Mouse (Mus musculus): ENCODE measurements around the gene Stk17b. TPM values are rescaled to one million over a fixed set of nuclear protein-coding genes. Genes with fewer than 3 reads are reported as not detected.
"Not testable (repeated sequence)": the region's sequence is repeated elsewhere in the genome, so short reads cannot be mapped to it uniquely, and the experiment has no call there.

Stk17b gene
- polyA plus RNA-seq, 1 experiment from 2014 or later = 15.0 TPM

GRCm38 (mm10) chr1:53775036-53775435 is 10.0 kb downstream of the Stk17b start:
- no peaks in the 10 kb centered on the region for H3K4me1 ChIP-seq (replicated peaks; ENCODE audit: control insufficient read depth, insufficient read depth, low read length)
- DNase-seq (ENCODE audit: low spot score) (no peak), ATAC-seq (replicated peaks; ENCODE audit: low FRiP score) (no peak)
- H3K27ac ChIP-seq (ENCODE audit: low read depth, low read length) = no peak overlapping the region
- WGBS = 76% methylated on average over 6 of the region's 6 CpGs
- no peak overlapping the region for H3K4me2 ChIP-seq
- no peak overlapping the region for H3K4me3 ChIP-seq (ENCODE audit: low read depth, low read length)
- no peaks in the 10 kb centered on the region for H3K36me3 ChIP-seq (ENCODE audit: control insufficient read depth, insufficient read depth, low read length)
- no peak overlapping the region for H3K9ac ChIP-seq (ENCODE audit: low read depth, low read length)
- no peaks in the 10 kb centered on the region for H3K27me3 ChIP-seq (replicated peaks; ENCODE audit: control insufficient read depth, insufficient read depth, low read length)
- no peaks in the 10 kb centered on the region for H3K9me3 ChIP-seq (ENCODE audit: control insufficient read depth, low read length)

- no peak for DNase-seq (ENCODE audit: low spot score)
- no peaks in the 10 kb centered on the region for H3K4me1 ChIP-seq (replicated peaks; ENCODE audit: control insufficient read depth, insufficient read depth, low read length)
Measured at GRCm38 (mm10) chr1:53774571-53774970, 10.5 kb downstream of the Stk17b start.

GRCm38 (mm10) chr1:53773994-53774393 is 11.0 kb downstream of the Stk17b start:
- Histone ChIP-seq H3K9me3 (ENCODE audit: control insufficient read depth, low read length) (no peaks in the 10 kb centered on the region), H3K4me1 (replicated peaks; ENCODE audit: control insufficient read depth, insufficient read depth, low read length) (no peaks in the 10 kb centered on the region), H3K27me3 (replicated peaks; ENCODE audit: control insufficient read depth, insufficient read depth, low read length) (no peaks in the 10 kb centered on the region), H3K9ac (ENCODE audit: low read depth, low read length) (no peak overlapping the region), H3K36me3 (ENCODE audit: control insufficient read depth, insufficient read depth, low read length) (no peaks in the 10 kb centered on the region), H3K4me2 (no peak overlapping the region), H3K27ac (ENCODE audit: low read depth, low read length) (no peak overlapping the region), H3K4me3 (ENCODE audit: low read depth, low read length) (no peak overlapping the region)
- no peak for DNase-seq (ENCODE audit: low spot score)
- WGBS = 35% methylated on average over 6 of the region's 6 CpGs
- 0 out of 2 replicates have a peak, but pooled peaks have one; percentile 34 for ATAC-seq (replicated peaks; ENCODE audit: low FRiP score)

More at GRCm38 (mm10) chr1:53774571-53774970, 10.5 kb downstream of the Stk17b start:
- Histone ChIP-seq H3K9me3 (ENCODE audit: control insufficient read depth, low read length) (no peaks in the 10 kb centered on the region), H3K4me2 (no peak overlapping the region), H3K9ac (ENCODE audit: low read depth, low read length) (no peak overlapping the region), H3K36me3 (ENCODE audit: control insufficient read depth, insufficient read depth, low read length) (no peaks in the 10 kb centered on the region), H3K27ac (ENCODE audit: low read depth, low read length) (no peak overlapping the region), H3K4me3 (ENCODE audit: low read depth, low read length) (no peak overlapping the region), H3K27me3 (replicated peaks; ENCODE audit: control insufficient read depth, insufficient read depth, low read length) (no peaks in the 10 kb centered on the region)
- no peak for ATAC-seq (replicated peaks; ENCODE audit: low FRiP score)
- WGBS = 65% methylated on average over 3 of the region's 3 CpGs

GRCm38 (mm10) chr1:53772967-53773366 is 12.1 kb downstream of the Stk17b start:
- Histone ChIP-seq H3K36me3 (ENCODE audit: control insufficient read depth, insufficient read depth, low read length) (no peaks in the 10 kb centered on the region), H3K4me1 (replicated peaks; ENCODE audit: control insufficient read depth, insufficient read depth, low read length) (no peaks in the 10 kb centered on the region), H3K27me3 (replicated peaks; ENCODE audit: control insufficient read depth, insufficient read depth, low read length) (no peaks in the 10 kb centered on the region), H3K27ac (ENCODE audit: low read depth, low read length) (no peak overlapping the region), H3K4me2 (no peak overlapping the region), H3K9me3 (ENCODE audit: control insufficient read depth, low read length) (no peaks in the 10 kb centered on the region), H3K9ac (ENCODE audit: low read depth, low read length) (no peak overlapping the region), H3K4me3 (ENCODE audit: low read depth, low read length) (no peak overlapping the region)
- DNase-seq (ENCODE audit: low spot score) (no peak), ATAC-seq (replicated peaks; ENCODE audit: low FRiP score) (no peak)
- WGBS = 75% methylated on average over 3 of the region's 3 CpGs

- H3K36me3 ChIP-seq (ENCODE audit: control insufficient read depth, insufficient read depth, low read length) = no peaks in the 10 kb centered on the region
- ATAC-seq (replicated peaks; ENCODE audit: low FRiP score) (no peak), DNase-seq (ENCODE audit: low spot score) (no peak)
- no peaks in the 10 kb centered on the region for H3K9me3 ChIP-seq (ENCODE audit: control insufficient read depth, low read length)
- H3K4me2 ChIP-seq = no peak overlapping the region
- H3K4me3 ChIP-seq (ENCODE audit: low read depth, low read length) = no peak overlapping the region
- no peak overlapping the region for H3K9ac ChIP-seq (ENCODE audit: low read depth, low read length)
- no peaks in the 10 kb centered on the region for H3K27me3 ChIP-seq (replicated peaks; ENCODE audit: control insufficient read depth, insufficient read depth, low read length)
- no peak overlapping the region for H3K27ac ChIP-seq (ENCODE audit: low read depth, low read length)
- WGBS = 90% methylated on average over 6 of the region's 6 CpGs
- no peaks in the 10 kb centered on the region for H3K4me1 ChIP-seq (replicated peaks; ENCODE audit: control insufficient read depth, insufficient read depth, low read length)
Measured at GRCm38 (mm10) chr1:53771476-53771875, 13.5 kb downstream of the Stk17b start.

- ATAC-seq (replicated peaks; ENCODE audit: low FRiP score) (no peak), DNase-seq (ENCODE audit: low spot score) (no peak)
- 74% methylated on average over 2 of the region's 2 CpGs for WGBS
- Histone ChIP-seq H3K4me3 (ENCODE audit: low read depth, low read length) (no peak overlapping the region), H3K4me2 (no peak overlapping the region), H3K36me3 (ENCODE audit: control insufficient read depth, insufficient read depth, low read length) (0 out of 2 replicates have a peak, but pooled peaks cover 2% of the 10 kb centered on the region), H3K4me1 (replicated peaks; ENCODE audit: control insufficient read depth, insufficient read depth, low read length) (no peaks in the 10 kb centered on the region), H3K9ac (ENCODE audit: low read depth, low read length) (no peak overlapping the region), H3K27me3 (replicated peaks; ENCODE audit: control insufficient read depth, insufficient read depth, low read length) (no peaks in the 10 kb centered on the region), H3K27ac (ENCODE audit: low read depth, low read length) (no peak overlapping the region), H3K9me3 (ENCODE audit: control insufficient read depth, low read length) (no peaks in the 10 kb centered on the region)
Measured at GRCm38 (mm10) chr1:53766112-53766511, 18.9 kb downstream of the Stk17b start.

- Histone ChIP-seq H3K9me3 (ENCODE audit: control insufficient read depth, low read length) (no peaks in the 10 kb centered on the region), H3K4me1 (replicated peaks; ENCODE audit: control insufficient read depth, insufficient read depth, low read length) (no peaks in the 10 kb centered on the region), H3K36me3 (ENCODE audit: control insufficient read depth, insufficient read depth, low read length) (no peaks in the 10 kb centered on the region), H3K4me3 (ENCODE audit: low read depth, low read length) (no peak overlapping the region), H3K27me3 (replicated peaks; ENCODE audit: control insufficient read depth, insufficient read depth, low read length) (no peaks in the 10 kb centered on the region), H3K9ac (ENCODE audit: low read depth, low read length) (no peak overlapping the region), H3K4me2 (no peak overlapping the region), H3K27ac (ENCODE audit: low read depth, low read length) (no peak overlapping the region)
- 84% methylated on average over 4 of the region's 4 CpGs for WGBS
- no peak for DNase-seq (ENCODE audit: low spot score)
- ATAC-seq (replicated peaks; ENCODE audit: low FRiP score) = no peak
Measured at GRCm38 (mm10) chr1:53757316-53757715, 27.7 kb downstream of the Stk17b start.

- not testable (repeated sequence) for H3K4me2 ChIP-seq; H3K9ac ChIP-seq (ENCODE audit: low read depth, low read length); H3K27me3 ChIP-seq (replicated peaks; ENCODE audit: control insufficient read depth, insufficient read depth, low read length); H3K27ac ChIP-seq (ENCODE audit: low read depth, low read length); DNase-seq (ENCODE audit: low spot score); H3K4me3 ChIP-seq (ENCODE audit: low read depth, low read length); H3K36me3 ChIP-seq (ENCODE audit: control insufficient read depth, insufficient read depth, low read length); ATAC-seq (replicated peaks; ENCODE audit: low FRiP score); H3K9me3 ChIP-seq (ENCODE audit: control insufficient read depth, low read length); H3K4me1 ChIP-seq (replicated peaks; ENCODE audit: control insufficient read depth, insufficient read depth, low read length)
- WGBS = 93% methylated on average over 2 of the region's 2 CpGs
Measured at GRCm38 (mm10) chr1:53753501-53753900, 31.5 kb downstream of the Stk17b start.

- H3K27me3 ChIP-seq (replicated peaks; ENCODE audit: control insufficient read depth, insufficient read depth, low read length) = no peaks in the 10 kb centered on the region
- DNase-seq (ENCODE audit: low spot score) = no peak
- H3K4me3 ChIP-seq (ENCODE audit: low read depth, low read length) = no peak overlapping the region
- no peaks in the 10 kb centered on the region for H3K9me3 ChIP-seq (ENCODE audit: control insufficient read depth, low read length)
- no peak overlapping the region for H3K9ac ChIP-seq (ENCODE audit: low read depth, low read length)
- 74% methylated on average over 1 of the region's 1 CpGs for WGBS
- no peak overlapping the region for H3K4me2 ChIP-seq
- no peaks in the 10 kb centered on the region for H3K4me1 ChIP-seq (replicated peaks; ENCODE audit: control insufficient read depth, insufficient read depth, low read length)
- no peak for ATAC-seq (replicated peaks; ENCODE audit: low FRiP score)
- no peaks in the 10 kb centered on the region for H3K36me3 ChIP-seq (ENCODE audit: control insufficient read depth, insufficient read depth, low read length)
- H3K27ac ChIP-seq (ENCODE audit: low read depth, low read length) = no peak overlapping the region
Measured at GRCm38 (mm10) chr1:53751144-53751543, 33.9 kb downstream of the Stk17b start.
